Mouse (Mus musculus): ENCODE measurements around the gene Rasl12.

The Rasl12 gene

GRCm38 (mm10) chr9:65392638-65393364 is 5.5 kb upstream of the Rasl12 start:
- DNase-seq (ENCODE audit: low read depth) = peak; percentile 51

DNA sequence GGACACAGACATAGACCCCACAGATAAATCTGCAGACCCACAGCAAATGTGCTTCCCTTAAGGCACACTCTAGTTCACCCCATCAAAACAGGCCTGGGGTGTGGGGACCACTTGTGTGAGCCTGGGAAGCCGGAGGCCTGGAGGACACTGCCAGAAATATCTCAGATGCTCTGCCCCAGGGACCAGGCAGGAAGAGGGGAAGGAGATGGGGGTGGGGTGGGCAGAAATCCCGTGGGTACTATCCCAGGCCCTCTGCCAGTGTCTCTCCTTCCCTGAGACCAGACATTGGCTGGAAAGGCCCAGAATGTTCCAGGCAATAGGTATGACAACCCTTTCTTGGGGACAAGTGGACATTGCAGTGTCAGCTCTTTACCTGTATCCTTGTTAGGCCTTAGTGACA is 4.7 kb upstream of the Rasl12 start:
- DNase-seq (ENCODE audit: low read depth) = no peak

- DNase-seq (ENCODE audit: low read depth) = no peak
Measured at GRCm38 (mm10) chr9:65394360-65394759, 3.9 kb upstream of the Rasl12 start.

DNA sequence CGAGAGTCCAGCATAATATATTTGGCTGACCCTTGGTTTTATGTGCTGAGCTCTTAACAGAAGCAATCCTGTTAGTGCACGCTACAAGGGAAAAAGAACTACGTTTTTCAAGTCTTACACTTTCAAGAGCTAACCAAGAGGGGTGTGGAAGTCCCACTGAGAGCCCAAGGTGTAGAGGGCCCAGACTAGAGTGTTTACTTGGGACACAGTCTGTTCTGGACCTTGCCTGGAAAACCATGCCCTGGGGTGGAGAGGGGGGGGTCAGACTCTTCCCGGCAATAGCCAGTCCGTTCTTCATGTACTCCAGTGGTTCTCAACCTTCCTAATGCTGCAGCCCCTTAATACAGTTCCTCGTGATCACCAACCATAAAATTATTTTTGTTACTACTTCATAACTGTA is 1.6 kb downstream of the Rasl12 start:
- DNase-seq (ENCODE audit: low read depth) = no peak

GRCm38 (mm10) chr9:65404331-65405183 is 6.3 kb downstream of the Rasl12 start:
- DNase-seq (ENCODE audit: low read depth) = no peak

GRCm38 (mm10) chr9:65405184-65405449 is 6.8 kb downstream of the Rasl12 start:
- no peak for DNase-seq (ENCODE audit: low read depth)

GRCm38 (mm10) chr9:65407327-65407726 is 9.0 kb downstream of the Rasl12 start:
- DNase-seq (ENCODE audit: low read depth) = no peak

DNA sequence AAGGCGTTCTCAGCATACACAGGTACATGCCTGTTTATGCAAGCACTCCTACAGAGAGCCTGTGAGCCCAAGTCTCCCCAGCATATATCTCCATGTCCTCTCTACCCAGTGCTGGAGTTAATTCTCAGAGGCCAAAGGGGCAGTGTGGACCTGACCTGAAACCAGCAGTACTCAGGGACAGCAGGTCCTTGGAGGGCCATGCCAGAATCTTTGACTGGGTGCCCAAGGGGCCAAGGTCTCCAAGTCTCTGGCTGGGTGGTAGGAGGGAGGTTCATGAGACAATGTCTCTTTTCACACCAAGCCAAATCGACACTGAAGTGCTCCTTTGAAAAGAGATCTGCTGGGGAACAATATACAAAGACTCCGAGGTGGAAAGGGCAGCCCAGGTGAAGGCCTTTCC is 9.6 kb downstream of the Rasl12 start:
- DNase-seq (ENCODE audit: low read depth) = no peak

DNA sequence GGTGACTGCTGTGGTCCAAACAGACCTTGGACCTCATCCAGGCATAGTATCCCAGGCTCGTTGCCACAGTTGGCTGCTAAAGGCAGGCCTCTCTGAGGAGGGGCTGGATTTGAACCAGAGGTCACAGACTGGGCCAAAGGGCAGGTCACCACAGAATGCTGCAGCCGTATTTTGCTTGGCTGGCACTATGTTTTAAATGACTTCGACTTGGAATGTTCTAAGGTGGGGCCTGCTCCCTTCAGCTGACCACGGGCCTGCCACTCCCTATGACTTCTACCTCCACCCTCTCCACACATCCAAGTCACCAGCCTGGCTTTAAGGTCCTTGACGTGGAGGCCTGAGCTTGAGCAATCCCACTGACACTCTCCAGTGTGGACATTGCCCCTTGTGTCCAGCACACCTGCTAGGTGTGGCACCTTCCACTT is 10.6 kb downstream of the Rasl12 start:
- no peak for DNase-seq (ENCODE audit: low read depth)

DNA sequence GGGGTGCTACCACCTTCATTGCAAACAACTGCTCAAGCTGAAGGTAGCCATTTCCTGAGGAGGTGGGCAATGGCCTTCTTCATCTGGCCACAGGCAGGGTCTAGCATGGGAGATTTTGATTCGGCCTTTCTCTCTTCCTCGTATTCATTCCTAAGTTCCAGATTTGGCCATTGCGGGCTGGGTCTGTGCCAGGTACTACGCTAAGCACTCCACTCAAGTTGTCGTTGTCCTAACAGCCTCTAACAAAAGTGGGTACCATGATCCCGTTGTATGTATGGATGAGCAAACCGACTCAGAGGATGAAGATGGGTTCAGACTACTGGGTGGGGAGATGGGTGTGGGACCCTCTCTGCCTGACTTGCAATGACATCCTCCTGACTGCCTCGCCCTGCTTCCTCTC is 12.1 kb downstream of the Rasl12 start:
- no peak for DNase-seq (ENCODE audit: low read depth)

DNA sequence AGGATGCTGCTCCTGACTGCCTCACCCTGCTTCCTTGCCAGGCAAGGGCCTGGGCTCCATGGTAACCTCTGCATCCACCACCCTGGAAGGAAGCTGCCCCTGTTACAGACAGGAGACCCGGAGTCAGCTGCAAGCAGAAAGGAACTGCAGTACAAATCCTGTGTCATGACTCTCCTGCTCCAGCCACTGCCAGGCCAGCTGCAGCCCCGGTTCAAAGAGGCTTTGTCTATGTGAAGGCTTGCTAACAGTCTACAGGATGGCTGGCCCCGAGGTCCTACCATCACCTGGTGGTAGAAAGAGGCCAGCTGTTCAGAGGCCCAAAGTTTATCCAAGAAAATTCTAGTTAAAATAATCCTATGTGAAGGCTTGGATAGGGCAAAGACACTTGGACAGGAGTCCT is 13.0 kb downstream of the Rasl12 start:
- no peak for DNase-seq (ENCODE audit: low read depth)

- no peak for DNase-seq (ENCODE audit: low read depth)
Measured at GRCm38 (mm10) chr9:65417738-65418137, 19.4 kb downstream of the Rasl12 start.

- DNase-seq (ENCODE audit: low read depth) = no peak
Measured at GRCm38 (mm10) chr9:65419633-65420032, 21.3 kb downstream of the Rasl12 start.

- DNase-seq (ENCODE audit: low read depth) = no peak
Measured at GRCm38 (mm10) chr9:65422760-65423501, 24.6 kb downstream of the Rasl12 start, which contains the start of gene Slc51b. Gene Slc51b, minus strand, starts transcription at chr9:65422955.

GRCm38 (mm10) chr9:65424393-65424792 is 26.1 kb downstream of the Rasl12 start:
- no peak for DNase-seq (ENCODE audit: low read depth)

DNA sequence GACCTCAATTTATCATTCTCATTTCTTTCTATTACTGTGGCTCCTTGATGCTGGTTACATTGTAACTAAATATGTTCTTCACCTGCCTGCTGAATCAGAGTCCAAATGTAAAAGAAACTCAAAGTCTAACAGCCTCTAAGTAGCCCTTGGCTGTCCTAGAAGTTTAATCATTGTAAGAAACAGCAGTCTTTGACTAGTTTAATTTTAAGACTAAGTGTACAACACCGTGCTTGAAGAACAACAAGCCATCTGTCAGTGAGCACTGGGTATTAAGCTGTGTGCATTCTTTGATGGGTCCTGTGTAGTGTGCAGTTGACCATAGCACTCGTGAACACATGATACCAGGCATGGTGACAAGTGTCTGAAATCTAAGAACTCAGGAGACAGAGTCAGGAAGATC is 29.2 kb downstream of the Rasl12 start:
- no peak for DNase-seq (ENCODE audit: low read depth)

DNA sequence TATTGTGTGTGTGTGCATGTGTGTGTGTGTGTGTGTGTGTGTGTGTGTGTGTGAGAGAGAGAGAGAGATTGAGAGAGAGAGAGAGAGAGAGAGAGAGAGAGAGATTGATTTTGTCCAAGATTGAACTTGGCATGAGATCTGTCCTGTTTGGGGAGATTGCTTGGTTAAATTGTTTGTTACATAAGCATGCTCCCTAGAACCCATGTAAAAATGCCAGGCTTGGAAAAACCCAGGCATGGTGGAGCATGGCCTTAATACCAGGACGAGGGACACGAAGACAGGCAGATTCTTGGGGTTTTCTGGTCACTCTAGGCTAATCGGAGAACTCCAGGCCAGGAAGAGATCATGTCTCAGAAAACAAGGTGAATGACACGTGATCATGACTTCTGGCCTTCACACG is 29.7 kb downstream of the Rasl12 start:
- no peak for DNase-seq (ENCODE audit: low read depth)

DNA sequence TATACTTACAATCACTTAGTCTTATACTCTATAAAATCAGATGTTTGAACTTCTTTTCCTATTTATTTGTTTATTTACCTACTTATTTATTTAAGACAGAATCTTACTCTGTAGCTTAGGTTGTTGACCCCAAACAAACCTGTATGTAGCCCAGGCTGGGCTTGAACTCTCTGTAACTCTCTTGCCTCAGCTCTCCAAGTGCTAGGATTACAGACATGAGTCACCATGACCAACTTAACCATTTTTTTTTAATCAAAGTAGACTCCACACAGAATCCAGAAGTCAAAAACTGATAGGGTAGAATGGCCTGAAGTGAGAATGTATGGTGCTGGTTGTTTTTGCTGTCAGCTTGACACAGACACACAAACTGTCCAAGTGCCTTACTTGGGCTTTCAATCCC is 32.1 kb downstream of the Rasl12 start:
- no peak for DNase-seq (ENCODE audit: low read depth)

GRCm38 (mm10) chr9:65430921-65431320 is 32.6 kb downstream of the Rasl12 start:
- no peak for DNase-seq (ENCODE audit: low read depth)

DNA sequence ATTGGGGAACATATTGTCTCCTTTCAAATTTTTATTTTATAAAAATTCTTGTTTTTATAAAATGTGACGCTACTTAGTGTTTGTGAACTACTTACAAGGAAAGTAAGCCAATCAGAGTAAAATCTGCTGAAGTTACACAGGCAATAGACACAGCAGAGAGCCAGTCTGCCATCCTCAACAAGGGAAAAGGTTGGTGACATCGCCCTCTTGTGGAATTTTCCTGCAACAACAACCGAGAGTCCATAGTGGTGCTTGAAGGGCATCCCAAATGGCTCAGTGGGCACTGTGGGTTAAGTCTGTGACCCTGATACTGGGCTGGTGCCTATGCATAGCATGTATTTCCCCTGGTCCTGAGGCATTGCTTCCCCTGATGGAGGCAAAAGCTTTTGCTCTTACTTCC is 33.9 kb downstream of the Rasl12 start:
- peak; percentile 72 for DNase-seq (ENCODE audit: low read depth)

DNA sequence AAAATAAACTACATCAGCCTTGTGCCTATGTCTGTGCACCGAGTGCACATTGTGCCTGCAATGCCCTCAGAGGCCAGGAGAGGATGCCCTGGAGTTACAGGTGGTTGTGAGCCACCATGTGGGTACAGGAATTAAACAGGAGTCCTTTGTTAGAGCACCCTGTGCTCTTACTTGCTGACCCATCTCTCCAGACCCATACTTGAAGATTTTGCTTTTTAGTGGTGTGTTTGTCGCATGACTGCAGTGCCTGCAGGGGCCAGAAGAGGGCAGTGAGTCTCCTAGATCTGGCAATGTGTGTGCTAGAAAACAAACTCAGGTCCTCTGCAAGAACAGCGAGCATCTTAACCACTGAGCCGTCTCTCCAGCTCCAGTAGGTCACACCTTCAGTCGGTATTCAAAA is 35.8 kb downstream of the Rasl12 start:
- peak; percentile 56 for DNase-seq (ENCODE audit: low read depth)

- no peak for DNase-seq (ENCODE audit: low read depth)
Measured at GRCm38 (mm10) chr9:65435211-65435610, 36.9 kb downstream of the Rasl12 start.
